Comparison of ENCODE assay signal across 16 mouse cellular contexts in genomic region chr8:84466932-84467331, GRCm38 (mm10).
A peak's percentile ranks its signal among the peaks of the same experiment; 100 is the strongest.
DNase-seq lines count a peak whose midpoint lies in the region; ATAC-seq lines count a peak whose summit lies in the region.
"Had no signal": no experiment of that assay in that cellular context is flagged by ENCODE, and none has a peak within 500 bp of the region (broad histone marks: within the 10 kb centered on the region; RNA-seq: fewer than 3 reads in every experiment).

No protein-coding gene starts in this region.

- WGBS in hindbrain, embryonic 14.5 days, result 58% methylated on average over 1 of the region's 1 CpGs
- 79% methylated on average over 1 of the region's 1 CpGs for WGBS in hindbrain, embryonic 12.5 days
- WGBS in liver, embryonic 11.5 days, result 67% methylated on average over 1 of the region's 1 CpGs

- ATAC-seq in hindbrain, embryonic 14.5 days (ENCODE audit: low FRiP score), result no peak
- ATAC-seq in hindbrain, embryonic 12.5 days (ENCODE audit: low FRiP score), result no peak
- peak; percentile 69 for ATAC-seq in cerebellum, adult (ENCODE audit: insufficient number of reproducible peaks, low FRiP score, low TSS enrichment)
- ATAC-seq in liver, embryonic 11.5 days (replicated peaks; ENCODE audit: low FRiP score), result no peak
- ATAC-seq: CD4-positive, CD25-positive, alpha-beta regulatory T cell, adult 4 months; intestine, embryonic 16.5 days; Patski had no signal

- H3K4me1 ChIP-seq in hindbrain, embryonic 14.5 days (replicated peaks; ENCODE audit: control insufficient read depth, insufficient read depth, low read length), result no peaks in the 10 kb centered on the region
- H3K4me1 ChIP-seq in hindbrain, embryonic 12.5 days, result no peaks in the 10 kb centered on the region
- H3K4me1 ChIP-seq in liver, embryonic 11.5 days (replicated peaks; ENCODE audit: control insufficient read depth, insufficient read depth, low read length), result no peaks in the 10 kb centered on the region
- H3K4me1 ChIP-seq: limb, embryonic 13.5 days; lung, embryonic 15.5 days; megakaryocyte, embryonic 14.5 days had no signal

- peaks cover 4% of the 10 kb centered on the region; the same call in 1 of the 2 replicates for H3K9me3 ChIP-seq in hindbrain, embryonic 14.5 days (ENCODE audit: control insufficient read depth, low read length)
- H3K9me3 ChIP-seq in hindbrain, embryonic 12.5 days (replicated peaks), result peaks cover 5% of the 10 kb centered on the region
- H3K9me3 ChIP-seq in liver, embryonic 11.5 days (ENCODE audit: control insufficient read depth, low read length), result no peaks in the 10 kb centered on the region
- H3K9me3 ChIP-seq: lung, embryonic 15.5 days; megakaryocyte, embryonic 14.5 days had no signal

- no peaks in the 10 kb centered on the region for H3K27me3 ChIP-seq in hindbrain, embryonic 14.5 days (ENCODE audit: control insufficient read depth, insufficient read depth, low read length)
- no peaks in the 10 kb centered on the region for H3K27me3 ChIP-seq in hindbrain, embryonic 12.5 days
- H3K27me3 ChIP-seq in liver, embryonic 11.5 days (replicated peaks; ENCODE audit: control insufficient read depth, insufficient read depth, low read length), result no peaks in the 10 kb centered on the region
- H3K27me3 ChIP-seq: limb, embryonic 13.5 days; lung, embryonic 15.5 days; neural tube, embryonic 12.5 days; Patski had no signal

- no peak overlapping the region for H3K9ac ChIP-seq in hindbrain, embryonic 14.5 days
- no peak overlapping the region for H3K9ac ChIP-seq in hindbrain, embryonic 12.5 days
- no peak overlapping the region for H3K9ac ChIP-seq in liver, embryonic 11.5 days (ENCODE audit: low read depth, low read length)
- H3K9ac ChIP-seq: limb, embryonic 13.5 days; lung, embryonic 15.5 days; neural tube, embryonic 12.5 days had no signal

- peaks cover 28% of the 10 kb centered on the region for H3K36me3 ChIP-seq in hindbrain, embryonic 14.5 days (replicated peaks; ENCODE audit: control insufficient read depth, insufficient read depth)
- peaks cover 26% of the 10 kb centered on the region for H3K36me3 ChIP-seq in hindbrain, embryonic 12.5 days
- no peaks in the 10 kb centered on the region for H3K36me3 ChIP-seq in liver, embryonic 11.5 days (ENCODE audit: control insufficient read depth, insufficient read depth, low read length)
- H3K36me3 ChIP-seq: limb, embryonic 13.5 days; lung, embryonic 15.5 days had no signal

- H3K4me2 ChIP-seq in hindbrain, embryonic 14.5 days (replicated peaks), result no peak overlapping the region
- no peak overlapping the region for H3K4me2 ChIP-seq in hindbrain, embryonic 12.5 days (replicated peaks)
- H3K4me2 ChIP-seq in liver, embryonic 11.5 days, result no peak overlapping the region
- H3K4me2 ChIP-seq: limb, embryonic 13.5 days; lung, embryonic 15.5 days; neural tube, embryonic 12.5 days had no signal

- no peak overlapping the region for H3K4me3 ChIP-seq in hindbrain, embryonic 14.5 days (replicated peaks; ENCODE audit: low read length)
- no peak overlapping the region for H3K4me3 ChIP-seq in hindbrain, embryonic 12.5 days
- H3K4me3 ChIP-seq in liver, embryonic 11.5 days (ENCODE audit: low read depth, low read length), result no peak overlapping the region
- H3K4me3 ChIP-seq: limb, embryonic 13.5 days; lung, embryonic 15.5 days; megakaryocyte, embryonic 14.5 days; neural tube, embryonic 12.5 days had no signal

- DNase-seq in hindbrain, embryonic 14.5 days (ENCODE audit: low spot score), result peak; percentile 57
- peak; percentile 20 for DNase-seq in NIH3T3 (ENCODE audit: low read depth)
- DNase-seq in cerebellum, postnatal 36 days, result peak; percentile 60 to 68
- DNase-seq in kidney, adult 9 months, result no peak
- no peak for DNase-seq in liver, embryonic 11.5 days (ENCODE audit: low spot score)
- DNase-seq: gastrocnemius, postnatal 10 days; kidney, postnatal 14 days had no signal

- H3K27ac ChIP-seq in hindbrain, embryonic 14.5 days, result peak overlapping the region; percentile 61
- no peak overlapping the region for H3K27ac ChIP-seq in hindbrain, embryonic 12.5 days
- no peak overlapping the region for H3K27ac ChIP-seq in liver, embryonic 11.5 days (ENCODE audit: low read depth, low read length)
- H3K27ac ChIP-seq: limb, embryonic 13.5 days; lung, embryonic 15.5 days; neural tube, embryonic 12.5 days had no signal

Comparison
In these comparisons a context has a peak if more than half of its experiments do, and no peak if none do; other contexts are left out.
1. DNase-seq: peak in hindbrain, embryonic 14.5 days (single experiment), NIH3T3 (single experiment) and cerebellum, postnatal 36 days (2 of 2); none in kidney, adult 9 months (single experiment) and liver, embryonic 11.5 days (single experiment).